Mouse (Mus musculus) gastrocnemius, postnatal 36 days (tissue): ENCODE data around the gene Wdr93. TPM values are rescaled to one million over a fixed set of nuclear protein-coding genes. Genes with fewer than 3 reads are reported as not detected.

ENCODE experiments used
- DNase-seq, 2 experiments: peaks; one replicate each; pipeline ENCODE4 v3.0.0; 2022
- intact Hi-C: fragments of 180-260 bp; cut with DNase I; formaldehyde crosslinking; loops from one replicate; pipeline ENCODE4 v1.15.1; 2025
- total RNA-seq, 2 experiments: library from RNA; stranded (reverse); gene quantifications; 2 replicates each; pipeline ENCODE4 v1.2.3; 2021

The Wdr93 gene
- total RNA-seq, 2 experiments from 2014 or later = not detected

DNA sequence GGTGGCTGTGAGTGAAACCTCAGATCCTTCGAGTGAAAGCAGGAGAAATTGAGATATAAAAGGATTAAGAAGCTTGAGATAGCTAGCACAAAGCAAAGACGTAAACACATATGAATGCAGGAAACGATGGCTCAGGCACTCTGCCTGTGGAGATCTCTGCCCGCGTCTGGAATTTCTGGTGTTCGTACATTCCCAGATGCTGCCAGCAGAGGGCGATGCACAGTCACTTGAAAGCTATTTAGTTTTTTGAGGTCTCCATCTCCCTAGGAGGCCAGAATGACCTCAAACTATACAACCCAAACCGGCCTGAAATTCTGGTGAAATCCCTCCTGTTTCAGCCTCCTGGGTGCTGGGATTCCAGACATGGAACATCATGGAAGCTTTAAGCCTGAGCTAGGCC is 56.1 kb downstream of the Wdr93 start:
- intact Hi-C loops = loop anchor here (2.0 kb wide), 1 partner anchor 118 kb away; no protein-coding TSS in a partner anchor
- DNase-seq = peak; percentile 67 to 79

- DNase-seq = no peak
- intact Hi-C loops = loop anchor here (2.0 kb wide), 1 partner anchor 117 kb away; no protein-coding TSS in a partner anchor
Observed at GRCm38 (mm10) chr7:79799506-79799905, 56.5 kb downstream of the Wdr93 start.

- intact Hi-C loops = no loop called here
- no peak for DNase-seq
Observed at GRCm38 (mm10) chr7:79800336-79800735, 57.4 kb downstream of the Wdr93 start.

DNA sequence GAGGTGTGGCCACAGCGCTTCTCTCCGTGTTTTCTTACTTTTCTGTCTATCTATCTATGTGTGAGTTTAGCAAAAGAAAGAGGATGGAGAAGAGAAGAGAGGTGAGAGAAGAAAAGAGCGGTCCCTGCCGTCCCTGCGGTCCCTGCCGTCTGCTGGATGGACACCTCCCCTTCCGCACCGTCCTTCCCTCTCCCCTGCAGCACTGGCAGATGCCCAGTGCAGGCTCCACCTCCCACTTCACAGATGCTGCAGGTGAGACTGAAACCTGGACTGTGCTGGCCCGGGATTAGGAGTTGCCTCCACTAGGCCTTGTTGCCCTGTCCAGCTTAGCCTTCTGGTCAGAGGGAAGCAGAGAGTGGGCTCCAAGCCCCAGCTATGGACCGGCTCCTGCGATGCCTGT is 58.4 kb downstream of the Wdr93 start:
- no peak for DNase-seq
- intact Hi-C loops = no loop called here

GRCm38 (mm10) chr7:79802037-79802436 is 59.1 kb downstream of the Wdr93 start:
- DNase-seq = no peak
- intact Hi-C loops = no loop called here

DNA sequence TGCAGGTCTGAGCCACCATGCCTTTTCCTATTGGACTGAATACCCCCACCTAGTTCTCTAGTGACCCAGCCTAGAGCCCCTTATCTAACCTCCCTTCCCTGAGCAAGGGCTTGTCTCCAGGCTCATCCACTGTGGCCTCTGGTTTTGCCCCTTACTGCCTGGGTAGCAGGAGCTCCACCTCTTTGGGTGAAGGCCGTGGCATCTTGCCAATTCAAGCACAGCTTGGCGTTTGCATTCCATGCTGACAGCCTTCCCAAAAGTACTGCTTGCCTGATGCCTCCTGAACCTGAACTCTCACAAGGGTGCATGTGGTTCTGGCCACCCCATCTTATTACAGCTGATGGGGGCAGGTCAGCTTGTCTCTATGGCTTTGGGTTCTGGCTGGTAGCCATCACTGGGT is 60.9 kb downstream of the Wdr93 start:
- intact Hi-C loops = no loop called here
- no peak for DNase-seq

GRCm38 (mm10) chr7:79808561-79808960 is 65.6 kb downstream of the Wdr93 start:
- intact Hi-C loops = no loop called here
- DNase-seq = no peak

GRCm38 (mm10) chr7:79810611-79811506 is 67.9 kb downstream of the Wdr93 start, which contains the start of gene Mesp2:
TSS of gene Mesp2 (plus strand) at chr7:79810727.
- intact Hi-C loops = no loop called here
- DNase-seq = peak; percentile 40 to 54

- DNase-seq = no peak
- intact Hi-C loops = no loop called here
Observed at GRCm38 (mm10) chr7:79813409-79813808, 70.4 kb downstream of the Wdr93 start.

DNA sequence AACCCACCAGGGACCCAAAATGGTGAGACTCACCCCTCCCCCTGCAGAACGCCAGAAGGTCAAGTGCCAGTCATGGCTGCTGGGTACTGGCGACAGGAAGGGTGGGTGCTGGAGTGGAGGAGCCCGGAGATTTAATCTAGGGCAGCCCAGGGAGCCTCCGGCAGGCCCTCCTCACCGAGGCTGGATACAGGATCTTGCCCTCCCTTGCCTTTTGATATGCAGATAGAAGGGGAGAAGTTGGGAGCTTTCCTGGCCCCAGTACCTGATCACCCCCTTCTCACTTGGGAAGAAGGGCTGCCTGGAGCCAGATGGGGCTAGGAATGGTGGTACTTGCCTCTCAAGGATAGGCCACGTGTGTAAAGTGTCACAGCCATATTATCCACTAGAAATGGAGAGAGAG is 75.4 kb downstream of the Wdr93 start:
- DNase-seq = no peak
- intact Hi-C loops = no loop called here

GRCm38 (mm10) chr7:79819515-79819914 is 76.6 kb downstream of the Wdr93 start:
- no peak for DNase-seq
- intact Hi-C loops = no loop called here

DNA sequence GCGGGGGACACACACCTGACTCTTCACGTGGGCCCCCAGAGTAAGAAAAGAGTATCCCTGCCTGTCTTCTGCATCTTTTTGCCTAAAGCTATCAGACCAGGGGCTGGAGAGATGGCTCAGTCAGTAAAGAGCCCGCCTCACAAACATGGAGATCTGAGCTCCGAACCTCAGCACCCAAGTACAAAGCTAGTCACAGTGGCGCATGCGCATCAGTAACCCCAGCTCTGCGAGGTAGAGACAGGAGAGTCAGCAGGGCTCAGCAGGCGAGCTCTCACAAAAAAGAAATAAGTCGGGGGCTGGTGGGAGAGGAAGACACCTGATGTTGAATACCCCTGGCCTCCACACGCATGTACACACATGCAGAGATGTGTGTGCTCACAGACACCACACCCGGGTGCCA is 77.0 kb downstream of the Wdr93 start:
- intact Hi-C loops = no loop called here

GRCm38 (mm10) chr7:79822092-79822695 is 79.2 kb downstream of the Wdr93 start:
- intact Hi-C loops = no loop called here
- DNase-seq = no peak

More for the DNA sequence above, 77.0 kb downstream of the Wdr93 start:
- DNase-seq = no peak

DNA sequence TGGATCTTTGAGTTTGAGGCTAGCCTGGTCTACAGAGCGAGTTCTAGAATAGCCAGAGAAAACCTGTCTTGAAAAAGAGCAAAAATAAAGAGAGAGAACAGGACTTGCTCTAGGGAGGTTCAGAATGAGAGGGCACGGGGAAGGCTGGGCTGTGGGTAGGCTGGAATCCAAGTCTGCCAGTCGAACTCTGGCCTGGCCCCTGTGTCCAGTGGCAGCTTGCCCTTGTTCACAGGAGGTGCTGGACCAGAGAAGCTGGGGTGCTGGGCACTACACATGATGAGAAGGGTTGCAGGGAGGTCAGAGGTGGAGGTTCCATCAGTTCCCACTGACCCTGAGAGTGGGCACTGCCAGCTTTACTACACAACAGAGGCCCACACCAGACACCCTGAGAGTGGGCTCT is 85.4 kb downstream of the Wdr93 start:
- intact Hi-C loops = no loop called here
- DNase-seq = no peak

- no peak for DNase-seq
- intact Hi-C loops = no loop called here
Observed at GRCm38 (mm10) chr7:79831145-79831544, 88.2 kb downstream of the Wdr93 start.

DNA sequence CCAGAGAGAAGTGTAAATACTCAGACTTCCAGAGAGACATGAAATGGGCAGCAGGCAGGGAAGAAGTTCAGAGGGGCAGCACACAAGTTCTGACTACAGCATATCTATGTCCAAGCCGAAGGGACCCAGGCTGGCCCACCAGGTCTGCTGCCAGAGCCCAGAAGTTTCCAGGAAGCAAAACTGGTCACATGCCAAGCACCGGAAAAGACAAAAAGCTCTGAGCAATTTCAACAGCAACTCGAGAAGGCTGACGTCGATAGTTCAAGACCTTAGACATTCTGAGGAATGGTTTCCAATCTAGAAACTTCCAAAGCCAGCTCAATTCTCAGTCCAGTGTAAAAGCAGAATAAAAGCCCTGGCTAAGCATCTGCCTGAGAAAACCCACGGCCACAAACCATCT is 88.6 kb downstream of the Wdr93 start:
- intact Hi-C loops = no loop called here
- DNase-seq = no peak

DNA sequence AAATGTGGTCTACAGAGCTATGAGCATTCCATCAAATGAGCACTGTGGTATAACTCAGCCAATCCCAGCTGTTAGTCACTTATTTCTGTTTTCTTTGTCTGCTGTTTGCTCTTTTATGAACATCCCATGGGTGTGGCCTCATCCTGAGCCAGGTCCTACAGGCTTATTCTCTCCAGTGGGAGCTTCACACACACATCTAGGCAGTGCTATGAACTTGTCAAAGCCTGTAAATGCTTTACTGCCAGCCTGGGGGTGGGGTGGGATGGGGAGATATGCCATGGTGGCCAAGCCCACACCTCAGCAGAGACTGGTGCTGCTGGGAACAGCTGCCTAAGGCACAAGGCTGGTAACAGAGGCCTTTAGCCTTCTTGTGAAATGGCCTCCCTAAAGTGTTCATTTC is 90.0 kb downstream of the Wdr93 start:
- no peak for DNase-seq
- intact Hi-C loops = no loop called here

- intact Hi-C loops = no loop called here
- no peak for DNase-seq
Observed at GRCm38 (mm10) chr7:79835196-79835595, 92.2 kb downstream of the Wdr93 start.
